Mouse (Mus musculus): ENCODE data around the gene Acap1.

DNA sequence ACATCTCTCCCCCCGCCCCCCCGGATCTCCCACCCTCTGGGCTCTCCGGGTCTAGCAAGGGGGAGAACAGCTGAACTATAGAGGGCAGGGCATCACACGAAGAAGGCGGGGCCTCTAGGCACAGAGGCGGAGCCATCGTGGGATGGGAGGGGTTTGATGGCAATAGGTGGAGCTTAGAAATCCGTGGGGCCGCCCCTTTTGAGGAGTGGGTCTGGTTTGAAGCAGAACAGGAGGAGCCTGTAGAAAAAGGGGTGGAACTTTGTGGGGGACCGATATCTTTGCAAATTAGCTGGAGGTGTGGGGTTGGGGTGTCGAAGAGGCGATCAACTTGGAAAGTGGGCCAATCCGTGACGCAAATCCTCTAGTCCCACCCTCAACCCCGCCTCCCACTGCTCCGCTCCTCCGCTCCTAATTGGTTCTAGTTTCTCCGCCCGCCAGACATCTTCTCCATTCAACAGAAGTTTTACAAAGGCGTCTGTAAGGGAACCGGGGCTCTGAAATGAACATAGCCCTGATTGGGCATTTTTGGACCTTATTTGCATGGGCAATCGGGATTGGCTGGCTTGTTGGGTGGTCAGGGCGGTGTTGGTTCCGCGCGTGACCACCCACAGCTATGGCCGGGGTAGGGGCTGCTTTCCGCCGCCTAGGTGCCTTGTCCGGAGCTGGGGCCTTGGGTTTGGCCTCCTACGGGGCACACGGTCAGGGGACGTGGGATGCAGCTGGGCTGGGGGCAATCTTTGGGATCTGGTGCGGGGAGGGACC, 57.2 kb downstream of the Acap1 start, which contains the start of gene Tmem256:
- TF ChIP-seq CTCF (IDR thresholded peaks at IDR 0.05; ENCODE audit: extremely low read depth, insufficient read length, insufficient replicate concordance, low read depth, low read length), result no peak
- TF ChIP-seq POLR2A (IDR thresholded peaks at IDR 0.05; ENCODE audit: low read depth, low read length), result peak; percentile 78
